Mouse (Mus musculus): ENCODE results near the gene Aldh1l1. TPM values are rescaled to one million over a fixed set of nuclear protein-coding genes. Genes with fewer than 3 reads are reported as not detected.

Gene Aldh1l1
- polyA plus RNA-seq, 1 experiment from 2014 or later, result 4.1 TPM

GRCm38 (mm10) chr6:90618821-90619636 lies 132.8 kb downstream of the Aldh1l1 start:
- Histone ChIP-seq H3K27ac (ENCODE audit: low read depth, low read length) (no peak overlapping the region), H3K4me1 (ENCODE audit: control insufficient read depth, insufficient read depth, low read length) (peaks cover 3% of the 10 kb centered on the region), H3K36me3 (ENCODE audit: control insufficient read depth, insufficient read depth, low read length) (no peaks in the 10 kb centered on the region), H3K9ac (ENCODE audit: low read length) (no peak overlapping the region), H3K4me2 (no peak overlapping the region), H3K4me3 (ENCODE audit: low read depth, low read length) (no peak overlapping the region), H3K27me3 (ENCODE audit: control insufficient read depth, insufficient read depth, low read length) (no peaks in the 10 kb centered on the region), H3K9me3 (ENCODE audit: control insufficient read depth, low read length) (no peaks in the 10 kb centered on the region)
- WGBS, result 86% methylated on average over 19 of the region's 19 CpGs
- DNase-seq (ENCODE audit: low spot score, missing footprints) (no peak), ATAC-seq (ENCODE audit: low FRiP score) (no peak)

- 83% methylated on average over 5 of the region's 5 CpGs for WGBS
- no peaks in the 10 kb centered on the region for H3K27me3 ChIP-seq (ENCODE audit: control insufficient read depth, insufficient read depth, low read length)
- peaks cover 3% of the 10 kb centered on the region for H3K4me1 ChIP-seq (ENCODE audit: control insufficient read depth, insufficient read depth, low read length)
- ATAC-seq (ENCODE audit: low FRiP score), result no peak
- H3K27ac ChIP-seq (ENCODE audit: low read depth, low read length), result no peak overlapping the region
- no peak overlapping the region for H3K4me3 ChIP-seq (ENCODE audit: low read depth, low read length)
- no peak overlapping the region for H3K9ac ChIP-seq (ENCODE audit: low read length)
- no peaks in the 10 kb centered on the region for H3K9me3 ChIP-seq (ENCODE audit: control insufficient read depth, low read length)
- no peak for DNase-seq (ENCODE audit: low spot score, missing footprints)
- no peak overlapping the region for H3K4me2 ChIP-seq
- H3K36me3 ChIP-seq (ENCODE audit: control insufficient read depth, insufficient read depth, low read length), result no peaks in the 10 kb centered on the region
Observed at GRCm38 (mm10) chr6:90619936-90620335, 133.7 kb downstream of the Aldh1l1 start.

- H3K27me3 ChIP-seq (ENCODE audit: control insufficient read depth, insufficient read depth, low read length), result no peaks in the 10 kb centered on the region
- H3K4me3 ChIP-seq (ENCODE audit: low read depth, low read length), result no peak overlapping the region
- no peak for ATAC-seq (ENCODE audit: low FRiP score)
- WGBS, result 45% methylated on average over 9 of the region's 9 CpGs
- no peaks in the 10 kb centered on the region for H3K9me3 ChIP-seq (ENCODE audit: control insufficient read depth, low read length)
- H3K9ac ChIP-seq (ENCODE audit: low read length), result no peak overlapping the region
- peaks cover 3% of the 10 kb centered on the region for H3K4me1 ChIP-seq (ENCODE audit: control insufficient read depth, insufficient read depth, low read length)
- peak; percentile 82 for DNase-seq (ENCODE audit: low spot score, missing footprints)
- H3K36me3 ChIP-seq (ENCODE audit: control insufficient read depth, insufficient read depth, low read length), result no peaks in the 10 kb centered on the region
- H3K4me2 ChIP-seq, result no peak overlapping the region
- no peak overlapping the region for H3K27ac ChIP-seq (ENCODE audit: low read depth, low read length)
Observed at GRCm38 (mm10) chr6:90620791-90621583, 134.8 kb downstream of the Aldh1l1 start.

GRCm38 (mm10) chr6:90621584-90621890 lies 135.3 kb downstream of the Aldh1l1 start:
- no peaks in the 10 kb centered on the region for H3K27me3 ChIP-seq (ENCODE audit: control insufficient read depth, insufficient read depth, low read length)
- no peak overlapping the region for H3K4me2 ChIP-seq
- WGBS, result 76% methylated on average over 6 of the region's 6 CpGs
- DNase-seq (ENCODE audit: low spot score, missing footprints), result no peak
- no peak for ATAC-seq (ENCODE audit: low FRiP score)
- no peaks in the 10 kb centered on the region for H3K9me3 ChIP-seq (ENCODE audit: control insufficient read depth, low read length)
- H3K9ac ChIP-seq (ENCODE audit: low read length), result no peak overlapping the region
- peaks cover 3% of the 10 kb centered on the region for H3K4me1 ChIP-seq (ENCODE audit: control insufficient read depth, insufficient read depth, low read length)
- H3K36me3 ChIP-seq (ENCODE audit: control insufficient read depth, insufficient read depth, low read length), result no peaks in the 10 kb centered on the region
- no peak overlapping the region for H3K27ac ChIP-seq (ENCODE audit: low read depth, low read length)
- no peak overlapping the region for H3K4me3 ChIP-seq (ENCODE audit: low read depth, low read length)

- Histone ChIP-seq H3K27ac (ENCODE audit: low read depth, low read length) (no peak overlapping the region), H3K4me2 (no peak overlapping the region), H3K9ac (ENCODE audit: low read length) (no peak overlapping the region), H3K27me3 (ENCODE audit: control insufficient read depth, insufficient read depth, low read length) (no peaks in the 10 kb centered on the region), H3K9me3 (ENCODE audit: control insufficient read depth, low read length) (no peaks in the 10 kb centered on the region), H3K36me3 (ENCODE audit: control insufficient read depth, insufficient read depth, low read length) (no peaks in the 10 kb centered on the region), H3K4me1 (ENCODE audit: control insufficient read depth, insufficient read depth, low read length) (peaks cover 3% of the 10 kb centered on the region), H3K4me3 (ENCODE audit: low read depth, low read length) (no peak overlapping the region)
- ATAC-seq (ENCODE audit: low FRiP score) (0 out of 2 replicates have a peak, but pooled peaks have one; percentile 17), DNase-seq (ENCODE audit: low spot score, missing footprints) (no peak)
- WGBS, result 45% methylated on average over 11 of the region's 11 CpGs
Observed at GRCm38 (mm10) chr6:90622758-90623455, 136.7 kb downstream of the Aldh1l1 start.

- Histone ChIP-seq H3K9ac (ENCODE audit: low read length) (no peak overlapping the region), H3K36me3 (ENCODE audit: control insufficient read depth, insufficient read depth, low read length) (no peaks in the 10 kb centered on the region), H3K4me1 (ENCODE audit: control insufficient read depth, insufficient read depth, low read length) (peaks cover 3% of the 10 kb centered on the region), H3K27me3 (ENCODE audit: control insufficient read depth, insufficient read depth, low read length) (no peaks in the 10 kb centered on the region), H3K4me3 (ENCODE audit: low read depth, low read length) (no peak overlapping the region), H3K4me2 (no peak overlapping the region), H3K27ac (ENCODE audit: low read depth, low read length) (no peak overlapping the region), H3K9me3 (ENCODE audit: control insufficient read depth, low read length) (no peaks in the 10 kb centered on the region)
- no peak for DNase-seq (ENCODE audit: low spot score, missing footprints)
- no peak for ATAC-seq (ENCODE audit: low FRiP score)
- 83% methylated on average over 5 of the region's 5 CpGs for WGBS
Observed at GRCm38 (mm10) chr6:90623456-90623836, 137.2 kb downstream of the Aldh1l1 start.

GRCm38 (mm10) chr6:90624184-90624583 lies 138.0 kb downstream of the Aldh1l1 start:
- H3K36me3 ChIP-seq (ENCODE audit: control insufficient read depth, insufficient read depth, low read length), result no peaks in the 10 kb centered on the region
- DNase-seq (ENCODE audit: low spot score, missing footprints), result no peak
- no peak overlapping the region for H3K4me3 ChIP-seq (ENCODE audit: low read depth, low read length)
- no peak for ATAC-seq (ENCODE audit: low FRiP score)
- peaks cover 3% of the 10 kb centered on the region for H3K4me1 ChIP-seq (ENCODE audit: control insufficient read depth, insufficient read depth, low read length)
- H3K4me2 ChIP-seq, result no peak overlapping the region
- H3K27me3 ChIP-seq (ENCODE audit: control insufficient read depth, insufficient read depth, low read length), result no peaks in the 10 kb centered on the region
- H3K9ac ChIP-seq (ENCODE audit: low read length), result no peak overlapping the region
- H3K9me3 ChIP-seq (ENCODE audit: control insufficient read depth, low read length), result no peaks in the 10 kb centered on the region
- 88% methylated on average over 6 of the region's 6 CpGs for WGBS
- no peak overlapping the region for H3K27ac ChIP-seq (ENCODE audit: low read depth, low read length)

- H3K36me3 ChIP-seq (ENCODE audit: control insufficient read depth, insufficient read depth, low read length), result no peaks in the 10 kb centered on the region
- 76% methylated on average over 11 of the region's 11 CpGs for WGBS
- H3K27ac ChIP-seq (ENCODE audit: low read depth, low read length), result no peak overlapping the region
- no peaks in the 10 kb centered on the region for H3K27me3 ChIP-seq (ENCODE audit: control insufficient read depth, insufficient read depth, low read length)
- no peaks in the 10 kb centered on the region for H3K9me3 ChIP-seq (ENCODE audit: control insufficient read depth, low read length)
- H3K4me1 ChIP-seq (ENCODE audit: control insufficient read depth, insufficient read depth, low read length), result peaks cover 3% of the 10 kb centered on the region
- no peak for ATAC-seq (ENCODE audit: low FRiP score)
- no peak overlapping the region for H3K4me3 ChIP-seq (ENCODE audit: low read depth, low read length)
- no peak for DNase-seq (ENCODE audit: low spot score, missing footprints)
- H3K9ac ChIP-seq (ENCODE audit: low read length), result no peak overlapping the region
- H3K4me2 ChIP-seq, result no peak overlapping the region
Observed at GRCm38 (mm10) chr6:90624733-90625132, 138.5 kb downstream of the Aldh1l1 start.

All from midbrain, embryonic 11.5 days (tissue).